Mouse (Mus musculus) adrenal gland (tissue): ENCODE measurements around the gene Olfr325.

Experiments
- intact Hi-C: fragments of 180-260 bp; cut with DNase I; formaldehyde crosslinking; loops from one replicate; pipeline ENCODE4 v1.15.1; 2025

Gene Olfr325

DNA sequence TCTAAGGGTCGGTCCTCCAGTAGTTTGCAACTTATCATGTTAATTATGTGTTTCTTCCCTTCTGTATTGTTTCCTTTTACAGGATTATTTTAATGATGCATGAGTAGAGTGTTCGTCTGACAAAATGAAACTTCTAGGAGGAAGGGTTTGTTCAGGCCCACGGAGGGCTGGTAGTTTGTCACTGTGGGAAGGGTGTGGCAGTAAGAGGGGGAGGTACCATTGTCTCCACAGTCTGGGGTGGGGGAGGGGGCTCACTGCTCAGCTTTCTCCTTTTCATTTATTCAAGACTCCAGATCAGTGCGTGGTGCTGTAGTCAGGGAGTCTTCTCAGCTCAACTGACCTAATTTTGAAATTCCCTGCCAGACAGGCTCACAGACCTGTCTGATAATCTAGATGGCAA lies 48.6 kb downstream of the Olfr325 start:
- intact Hi-C loops, result no loop called here

DNA sequence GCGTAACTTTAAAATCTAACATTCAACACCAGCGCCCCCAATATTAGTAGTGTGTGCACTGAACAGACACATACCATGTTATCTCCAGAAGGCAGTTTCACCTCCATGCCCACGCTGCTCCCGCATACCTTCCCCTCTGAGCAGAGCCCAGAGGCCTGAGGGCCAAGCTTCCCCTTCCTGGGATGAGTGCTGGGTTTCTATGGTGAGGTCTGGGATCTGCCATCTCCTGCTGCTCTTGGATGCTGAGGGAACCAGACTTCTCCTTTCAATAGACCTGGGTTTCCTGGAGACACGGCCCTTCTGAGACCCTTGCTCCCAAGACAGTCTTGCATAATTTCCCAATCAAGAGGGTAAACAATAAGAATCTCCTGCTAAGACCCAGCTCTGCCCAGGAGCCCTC lies 52.9 kb downstream of the Olfr325 start, which contains the start of gene Olfr323:
Olfr323 (minus strand) TSS at position 101 of the 400 bp plus-strand sequence.
- intact Hi-C loops, result no loop called here
